Mouse (Mus musculus) thymus, postnatal 14 days (tissue): ENCODE data around the gene Spry1.

Source experiments
- DNase-seq: peaks from one replicate; pipeline ENCODE4 v3.0.0; 2021

The Spry1 gene

GRCm38 (mm10) chr3:37642681-37643214, 3.0 kb downstream of the Spry1 start:
- no peak for DNase-seq

DNA sequence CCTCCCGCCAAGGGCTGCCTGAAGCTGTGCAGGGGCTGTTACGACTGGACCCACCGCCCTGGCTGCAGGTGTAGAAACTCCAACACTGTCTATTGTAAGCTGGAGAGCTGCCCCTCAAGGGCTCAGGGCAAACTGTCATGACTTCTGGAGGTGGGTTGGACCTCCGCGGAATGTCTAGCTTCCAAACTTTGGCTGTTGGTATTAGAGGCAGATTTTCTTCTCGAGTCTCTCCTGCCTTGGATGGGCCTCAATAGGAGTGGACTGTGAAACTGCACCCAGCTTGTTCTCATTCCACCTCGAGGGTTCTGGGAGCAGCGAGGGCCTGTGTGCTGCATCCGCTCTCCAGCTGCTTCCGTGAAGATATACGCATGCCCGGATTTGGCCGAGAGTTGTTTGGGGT, 3.7 kb downstream of the Spry1 start:
- DNase-seq = no peak

GRCm38 (mm10) chr3:37643903-37644302, 4.2 kb downstream of the Spry1 start:
- no peak for DNase-seq

- DNase-seq = no peak
Observed at GRCm38 (mm10) chr3:37645061-37645460, 5.3 kb downstream of the Spry1 start.

- DNase-seq = no peak
Observed at GRCm38 (mm10) chr3:37646221-37646620, 6.5 kb downstream of the Spry1 start.

- DNase-seq = no peak
Observed at GRCm38 (mm10) chr3:37647225-37647624, 7.5 kb downstream of the Spry1 start.

DNA sequence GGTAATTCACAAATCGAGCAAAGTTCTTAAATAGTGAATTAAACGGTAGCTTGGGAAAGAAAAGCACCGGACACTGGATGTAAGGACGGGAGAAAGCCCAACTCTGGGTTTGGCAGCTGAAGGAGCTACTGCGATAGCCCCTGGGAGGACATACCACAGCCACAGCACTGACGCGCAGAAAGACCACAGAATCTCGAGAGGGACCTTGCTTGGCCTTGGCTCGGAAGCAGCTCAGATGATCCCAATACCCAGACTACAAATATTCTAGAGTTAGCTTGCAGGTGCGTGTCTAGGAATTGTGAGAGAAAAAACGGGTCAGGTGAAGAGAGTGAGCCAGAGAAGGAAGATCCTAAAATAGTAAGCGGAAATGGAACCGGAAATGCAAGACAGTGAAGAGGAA, 8.5 kb downstream of the Spry1 start:
- no peak for DNase-seq

DNA sequence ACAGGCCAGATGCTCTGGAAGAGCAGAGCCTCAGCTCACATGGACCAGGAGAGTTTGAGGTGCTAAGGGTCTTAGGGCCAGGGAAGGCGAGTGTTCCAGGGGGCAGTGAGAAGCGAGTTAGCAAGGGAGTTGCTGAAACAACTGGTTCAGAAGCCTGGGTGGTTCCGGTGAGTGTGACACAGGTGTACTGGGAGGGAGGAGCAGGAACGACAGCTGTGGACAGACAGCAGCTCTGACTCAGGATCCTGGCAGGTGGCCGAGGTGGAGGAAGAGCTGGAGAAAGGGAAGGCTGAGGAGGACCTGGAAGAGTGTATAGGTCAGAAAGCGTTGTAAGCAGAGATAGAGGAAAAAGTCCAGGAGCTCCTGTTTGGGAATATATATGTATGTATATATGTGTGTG, 9.5 kb downstream of the Spry1 start:
- no peak for DNase-seq

DNA sequence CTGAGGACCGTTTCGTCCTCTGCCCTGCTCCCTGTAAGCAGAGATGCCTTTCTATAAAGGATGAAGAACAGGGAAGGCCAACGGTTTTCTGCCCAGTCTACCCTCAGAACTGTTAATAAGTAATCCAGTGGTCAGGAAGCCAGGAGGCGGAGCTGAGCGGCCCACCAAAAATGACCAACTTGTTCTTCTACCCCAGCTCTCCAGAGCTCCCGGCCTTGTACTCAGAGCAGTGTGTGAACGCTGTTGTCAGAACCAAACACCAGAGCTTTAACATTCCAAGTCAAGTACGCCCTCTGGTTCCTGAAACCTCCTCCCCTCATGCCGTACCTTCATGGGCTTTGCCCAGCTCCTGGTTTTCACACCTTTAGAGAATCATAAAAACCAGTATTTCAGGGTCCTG, 12.8 kb downstream of the Spry1 start:
- no peak for DNase-seq

- DNase-seq = peak; percentile 48
Observed at GRCm38 (mm10) chr3:37653935-37654729, 14.4 kb downstream of the Spry1 start.

GRCm38 (mm10) chr3:37654787-37655186, 15.0 kb downstream of the Spry1 start:
- no peak for DNase-seq

DNA sequence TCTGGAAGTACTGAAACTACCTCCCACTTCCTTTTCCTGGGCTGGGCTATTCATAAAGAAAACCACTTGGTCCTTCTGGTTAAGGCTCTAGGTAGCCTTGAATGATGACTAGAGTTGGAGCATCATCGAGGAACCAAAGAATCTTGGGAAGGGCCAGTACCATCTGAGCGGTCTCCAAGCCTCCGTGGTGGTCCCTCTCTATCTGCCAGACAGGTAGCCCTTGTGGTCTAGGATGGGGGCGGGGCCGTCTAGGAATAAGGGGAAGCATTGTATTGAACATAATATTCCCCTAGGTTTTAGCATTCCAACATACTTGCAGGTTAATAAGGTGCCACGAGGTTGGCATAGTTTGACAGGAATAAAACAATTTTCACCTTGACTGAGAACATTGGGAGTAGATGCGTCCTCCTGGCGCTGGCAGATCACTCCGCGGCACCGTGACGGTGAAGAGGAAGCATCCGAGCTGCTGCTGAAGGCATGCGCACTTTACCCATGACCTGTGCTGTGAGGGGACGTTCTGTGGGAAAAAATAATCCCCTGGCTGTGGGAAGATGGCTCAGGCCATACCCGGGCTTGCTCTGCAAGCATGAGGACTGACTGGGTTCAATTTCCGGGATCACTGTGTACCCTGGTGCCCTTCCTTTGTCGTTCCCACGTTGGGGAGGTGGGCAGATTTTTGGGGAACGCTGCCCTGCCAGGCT, 16.3 kb downstream of the Spry1 start:
- DNase-seq = peak; percentile 62

DNA sequence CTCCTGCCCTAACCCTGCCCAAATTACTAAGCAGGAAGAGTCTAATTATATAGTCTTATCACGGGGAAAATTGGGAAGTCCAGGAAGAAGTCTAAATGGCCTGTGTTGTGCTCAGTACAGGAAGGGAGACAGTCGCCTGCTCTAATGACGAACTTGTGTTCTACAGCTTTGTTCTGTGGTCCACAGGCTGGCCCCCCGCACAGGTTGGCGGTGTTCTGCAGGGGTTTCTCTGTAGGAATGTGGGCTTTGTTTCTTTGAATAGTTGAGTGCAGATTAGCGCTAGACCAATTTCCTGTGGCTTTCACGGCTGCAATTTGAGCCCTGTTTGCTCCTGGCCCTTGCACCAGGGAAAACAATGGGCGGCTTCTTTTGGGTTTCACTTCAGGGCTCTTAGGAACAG, 17.3 kb downstream of the Spry1 start:
- no peak for DNase-seq

GRCm38 (mm10) chr3:37658155-37658554, 18.4 kb downstream of the Spry1 start:
- no peak for DNase-seq

GRCm38 (mm10) chr3:37659621-37660020, 19.9 kb downstream of the Spry1 start:
- no peak for DNase-seq

DNA sequence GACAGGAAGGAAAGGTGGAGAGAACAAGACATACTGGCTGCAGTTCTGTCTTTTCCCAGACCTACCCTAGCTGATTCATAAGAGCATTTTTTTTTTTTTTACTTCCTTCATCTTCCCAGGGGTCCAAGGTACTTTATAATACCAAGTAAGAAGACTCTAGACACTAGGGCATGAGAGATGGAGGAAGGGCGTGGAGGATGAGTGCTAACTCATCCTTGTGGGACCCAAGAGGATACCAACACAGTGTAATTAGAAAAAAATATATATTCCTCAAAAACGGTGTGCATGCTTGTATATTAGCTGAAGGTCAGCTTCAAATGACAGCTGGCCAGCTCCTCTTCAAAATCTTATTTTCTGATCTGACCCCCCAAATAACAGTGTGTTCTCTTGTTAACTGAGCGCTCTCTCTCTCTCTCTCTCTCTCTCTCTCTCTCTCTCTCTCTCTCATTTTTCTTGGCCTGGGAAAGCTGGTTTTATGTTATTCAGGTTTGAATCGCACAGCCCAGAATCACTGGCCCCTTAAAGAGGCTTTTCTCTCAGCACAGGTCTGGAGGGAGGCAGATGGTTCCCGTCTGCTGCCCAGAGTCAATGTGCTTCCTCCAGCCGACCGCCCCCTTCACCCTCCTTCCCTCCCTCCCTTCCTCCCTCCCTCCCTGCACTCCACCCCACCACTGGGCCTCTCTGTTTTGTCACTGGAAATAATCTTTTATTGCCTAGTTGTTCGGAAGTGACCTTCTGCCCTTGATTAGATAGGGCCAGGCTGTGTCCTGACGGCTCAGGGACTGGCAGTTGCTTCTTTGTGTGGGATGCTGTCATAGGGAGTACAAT, 26.8 kb downstream of the Spry1 start:
- DNase-seq = no peak

- no peak for DNase-seq
Observed at GRCm38 (mm10) chr3:37667119-37667467, 27.3 kb downstream of the Spry1 start.

DNA sequence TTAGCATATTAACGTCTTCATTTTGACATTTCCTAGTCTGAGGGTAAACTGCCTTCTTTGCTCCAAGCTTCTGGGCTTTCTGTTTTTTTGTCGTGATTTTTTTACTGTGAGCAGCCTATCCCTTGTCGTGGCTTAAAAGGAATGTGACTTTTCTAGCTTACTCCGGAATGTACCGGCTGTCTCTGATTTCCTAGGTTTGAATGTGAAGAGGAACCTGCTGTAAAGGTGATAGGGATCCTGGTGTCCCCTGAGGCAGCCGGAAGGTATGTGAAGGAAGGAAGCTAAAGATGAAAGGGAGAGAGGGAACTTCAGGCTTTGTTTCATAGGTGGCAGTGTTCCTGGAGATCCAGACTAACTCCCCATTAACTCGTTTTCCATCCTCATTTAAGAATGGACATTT, 28.0 kb downstream of the Spry1 start:
- DNase-seq = no peak

GRCm38 (mm10) chr3:37668652-37669051, 28.9 kb downstream of the Spry1 start:
- DNase-seq = no peak

- DNase-seq = no peak
Observed at GRCm38 (mm10) chr3:37669100-37669499, 29.4 kb downstream of the Spry1 start.

- DNase-seq = no peak
Observed at GRCm38 (mm10) chr3:37672266-37673040, 32.7 kb downstream of the Spry1 start.

- no peak for DNase-seq
Observed at GRCm38 (mm10) chr3:37673513-37674261, 33.9 kb downstream of the Spry1 start.
